Mouse (Mus musculus) cerebellum, postnatal 36 days (tissue): ENCODE data around the gene Cpb1.
A peak's percentile ranks its signal among the peaks of the same experiment; 100 is the strongest.

ENCODE experiments used
- DNase-seq, 2 experiments: peaks; one replicate each; pipeline ENCODE4 v3.0.0; 2021 to 2022; ENCODE audit warnings: mixed read lengths in 2 of 2

Cpb1 gene

DNA sequence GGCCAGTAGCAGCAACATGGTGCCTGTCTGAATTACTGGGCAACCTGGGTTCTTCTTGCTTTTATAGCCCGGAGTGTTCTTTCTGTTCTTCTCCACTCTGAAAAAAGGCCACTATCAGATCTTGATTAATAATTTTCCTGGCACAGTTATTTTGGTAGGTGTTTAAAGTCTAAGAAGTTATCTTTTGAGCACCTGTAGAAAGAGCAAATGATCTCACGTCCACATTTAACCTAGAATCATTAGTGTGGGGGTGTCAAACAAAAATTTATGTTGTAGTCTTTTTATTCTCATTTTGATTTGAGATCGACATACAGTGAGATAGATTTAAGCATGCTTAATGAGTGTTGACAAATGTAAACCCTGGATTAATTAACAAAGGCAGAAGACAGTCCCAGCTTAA is at the start of gene Cpb1:
Gene Cpb1 (minus strand): TSS at position 101 of the 400 bp plus-strand sequence.
- no peak for DNase-seq

GRCm38 (mm10) chr3:20317233-20317632 is 41.7 kb upstream of the Cpb1 start:
- DNase-seq, result no peak

- no peak for DNase-seq
Measured at GRCm38 (mm10) chr3:20309142-20309541, 33.6 kb upstream of the Cpb1 start.

- DNase-seq, result no peak
Measured at GRCm38 (mm10) chr3:20307256-20307655, 31.7 kb upstream of the Cpb1 start.

- DNase-seq, result no peak
Measured at GRCm38 (mm10) chr3:20304758-20305352, 29.3 kb upstream of the Cpb1 start.

- DNase-seq, result no peak
Measured at GRCm38 (mm10) chr3:20295546-20295945, 20.0 kb upstream of the Cpb1 start.

GRCm38 (mm10) chr3:20294542-20295348 is 19.2 kb upstream of the Cpb1 start:
- no peak for DNase-seq

GRCm38 (mm10) chr3:20291370-20291769 is 15.8 kb upstream of the Cpb1 start:
- no peak for DNase-seq

DNA sequence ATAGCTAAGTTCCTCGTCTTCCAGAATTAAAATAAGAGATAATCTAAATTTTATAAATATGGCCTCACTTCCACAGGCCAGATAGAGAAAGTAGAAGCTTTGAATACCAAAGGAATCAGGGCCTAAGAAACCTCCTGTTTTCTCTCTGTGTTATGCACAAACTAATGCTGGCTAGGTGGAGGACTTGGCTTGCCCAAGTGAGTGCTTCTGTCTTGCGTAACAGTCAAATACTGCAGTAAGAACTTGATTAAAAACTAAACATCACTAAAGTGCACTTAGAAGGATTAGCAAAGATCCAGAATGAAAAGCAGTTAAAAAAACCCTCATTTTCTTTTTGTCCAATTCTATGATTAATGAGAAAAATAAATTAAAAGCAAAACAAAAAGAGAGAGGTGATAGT is 13.2 kb upstream of the Cpb1 start:
- no peak for DNase-seq

- no peak for DNase-seq
Measured at GRCm38 (mm10) chr3:20281796-20282195, 6.3 kb upstream of the Cpb1 start.

GRCm38 (mm10) chr3:20254566-20255479 is 20.7 kb downstream of the Cpb1 start:
- no peak for DNase-seq

GRCm38 (mm10) chr3:20243913-20244312 is 31.6 kb downstream of the Cpb1 start:
- no peak for DNase-seq

DNA sequence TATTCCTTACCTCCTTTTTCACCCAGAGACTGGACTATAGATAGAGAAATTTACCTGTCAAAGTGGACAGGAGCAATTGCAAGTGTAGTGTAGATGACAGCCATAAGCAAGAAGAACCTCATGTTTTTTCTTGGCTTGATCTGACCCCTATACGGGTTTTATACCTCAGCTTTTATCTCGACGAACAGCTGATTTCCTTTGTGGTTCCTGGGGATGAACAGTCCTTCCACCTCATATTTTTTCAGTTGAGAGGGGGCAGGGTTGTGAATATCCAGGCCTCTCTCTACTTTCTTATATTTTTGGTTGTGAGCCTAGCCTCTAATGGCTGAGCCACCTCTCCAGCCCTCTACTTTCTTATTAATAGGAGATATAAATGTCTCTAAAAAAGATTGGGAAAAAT is 33.5 kb downstream of the Cpb1 start, which contains the start of gene Cpa3:
Gene Cpa3 (minus strand): TSS at position 132 of the 400 bp plus-strand sequence.
- no peak for DNase-seq

GRCm38 (mm10) chr3:20239741-20240140 is 35.8 kb downstream of the Cpb1 start:
- DNase-seq, result no peak

DNA sequence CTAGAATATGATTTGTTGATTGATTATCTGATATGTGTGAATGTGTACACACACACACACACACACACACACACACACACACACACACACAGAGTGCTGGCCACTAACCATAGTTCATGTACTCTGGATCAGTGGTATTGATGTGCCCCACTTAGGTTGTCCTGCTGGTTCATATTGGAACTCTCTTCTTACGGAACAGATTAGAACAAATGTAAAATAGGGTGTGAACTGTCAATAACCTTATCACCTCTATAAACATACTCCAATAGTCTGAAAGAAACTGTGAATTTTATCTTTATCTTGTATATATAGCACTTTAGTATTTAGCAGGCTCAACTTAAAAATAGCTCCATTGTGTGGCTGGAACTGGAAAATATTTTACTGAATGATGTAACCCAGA is 38.6 kb downstream of the Cpb1 start:
- no peak for DNase-seq

DNA sequence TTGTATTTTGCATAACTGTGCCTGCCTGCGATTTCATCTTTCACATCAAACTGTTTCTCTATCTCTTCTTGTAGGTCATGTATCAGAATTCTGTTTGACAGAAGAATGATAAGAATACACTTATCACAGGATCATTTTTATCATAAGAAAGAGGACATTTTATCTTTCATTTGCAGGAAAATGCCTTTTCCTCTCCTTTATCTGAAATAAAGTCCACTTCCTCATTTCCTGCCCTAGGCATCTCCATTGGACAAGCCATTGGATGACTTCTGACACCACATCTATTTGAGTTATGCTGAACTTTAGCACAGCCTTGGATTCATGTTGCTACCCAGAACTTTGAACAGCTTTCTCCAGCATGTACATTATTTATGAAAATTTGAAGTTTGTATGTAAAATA is 46.5 kb downstream of the Cpb1 start:
- DNase-seq, result no peak

DNA sequence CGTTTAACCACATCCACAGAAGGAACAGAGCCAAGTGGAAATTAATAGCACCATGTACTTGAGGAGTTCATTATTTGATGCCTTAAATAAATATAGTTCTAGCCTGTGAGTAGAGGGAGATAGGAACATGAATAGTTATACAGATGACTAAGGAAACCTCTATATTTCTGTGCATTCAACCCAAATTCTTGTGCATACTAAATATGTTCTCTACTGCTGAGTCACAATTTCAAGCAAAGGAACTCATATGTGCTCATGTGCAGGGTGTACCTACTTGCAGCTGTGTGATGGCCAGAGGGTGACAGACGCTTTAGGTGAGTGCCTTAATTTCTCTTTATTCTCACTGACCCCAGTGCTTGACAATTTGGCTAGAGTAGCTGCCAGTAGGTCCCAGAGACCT is 50.1 kb downstream of the Cpb1 start:
- DNase-seq, result no peak

- DNase-seq, result no peak
Measured at GRCm38 (mm10) chr3:20222926-20223698, 52.4 kb downstream of the Cpb1 start.

- no peak for DNase-seq
Measured at GRCm38 (mm10) chr3:20222136-20222535, 53.4 kb downstream of the Cpb1 start.

- peak; percentile 42 to 49 for DNase-seq
Measured at GRCm38 (mm10) chr3:20198869-20199268, 76.7 kb downstream of the Cpb1 start.
